Mouse (Mus musculus) lung, postnatal 10 days (tissue): ENCODE results near the gene Ugt1a6a.

Source experiments
- DNase-seq: peaks from one replicate; pipeline ENCODE4 v3.0.0; 2021

Gene Ugt1a6a

GRCm38 (mm10) chr1:88253540-88253939, 118.9 kb downstream of the Ugt1a6a start:
- DNase-seq: no peak

GRCm38 (mm10) chr1:88254793-88255465, 120.3 kb downstream of the Ugt1a6a start:
- DNase-seq: no peak

DNA sequence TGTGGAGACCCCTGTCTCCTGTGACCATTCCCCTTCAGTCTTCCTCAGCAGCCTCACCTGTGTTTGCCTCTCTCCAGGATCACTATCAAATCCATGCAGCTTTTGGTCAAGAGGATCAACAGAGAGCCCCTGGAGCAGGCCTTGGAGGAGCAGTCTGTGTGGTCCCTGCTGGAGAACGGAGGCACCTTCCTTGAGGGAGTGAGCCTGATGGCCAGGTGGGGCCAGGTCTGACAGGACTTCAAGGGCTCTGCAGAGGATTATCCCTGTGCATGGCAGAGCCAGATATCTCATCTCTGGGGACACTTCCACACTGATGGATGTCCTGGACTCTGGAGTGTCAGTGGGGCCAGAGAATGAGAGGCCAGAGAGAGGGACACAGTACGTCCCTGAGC, 120.9 kb downstream of the Ugt1a6a start:
- no peak for DNase-seq

- no peak for DNase-seq
Observed at GRCm38 (mm10) chr1:88255989-88256754, 121.6 kb downstream of the Ugt1a6a start.

GRCm38 (mm10) chr1:88256886-88257663, 122.5 kb downstream of the Ugt1a6a start:
- no peak for DNase-seq

DNA sequence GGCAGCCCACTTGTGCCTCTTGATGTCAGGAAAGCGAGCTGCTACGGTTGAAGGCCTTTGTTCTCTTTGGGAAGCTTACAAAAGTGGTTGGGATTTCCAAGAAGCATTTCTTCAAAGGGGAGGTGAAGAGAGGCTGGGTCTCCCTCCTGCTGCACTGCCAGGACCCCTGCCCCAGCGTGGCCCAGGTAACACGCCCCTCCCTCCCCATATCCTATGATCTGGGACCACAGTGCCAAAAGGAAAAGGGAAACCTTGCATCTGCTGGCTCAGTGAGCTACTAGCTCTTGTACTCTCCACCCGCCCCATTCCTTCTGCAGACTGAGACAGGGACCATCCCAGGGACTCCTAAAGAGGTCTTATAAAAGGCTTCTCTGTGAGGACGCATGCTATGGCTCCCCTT, 123.1 kb downstream of the Ugt1a6a start:
- DNase-seq: no peak

DNA sequence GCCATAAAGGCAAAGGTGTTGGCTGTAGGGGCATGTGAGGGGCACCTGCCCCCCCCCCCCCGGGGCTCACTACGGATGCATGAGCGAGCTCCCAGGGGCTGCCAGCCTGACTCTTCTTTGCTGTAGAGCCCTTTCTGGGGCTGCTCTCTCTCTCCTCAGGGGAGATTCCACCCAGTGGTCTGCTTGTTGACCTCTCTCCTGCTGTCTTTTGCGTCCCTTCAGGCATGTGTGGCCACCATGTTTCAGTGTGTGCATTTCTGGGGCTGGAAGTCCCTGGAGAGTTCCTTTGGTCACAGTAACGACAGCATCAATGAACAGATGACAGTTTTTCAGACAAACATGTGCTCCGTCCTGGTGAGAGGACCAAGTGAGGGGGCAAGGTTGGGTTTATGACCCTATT, 123.8 kb downstream of the Ugt1a6a start:
- no peak for DNase-seq

DNA sequence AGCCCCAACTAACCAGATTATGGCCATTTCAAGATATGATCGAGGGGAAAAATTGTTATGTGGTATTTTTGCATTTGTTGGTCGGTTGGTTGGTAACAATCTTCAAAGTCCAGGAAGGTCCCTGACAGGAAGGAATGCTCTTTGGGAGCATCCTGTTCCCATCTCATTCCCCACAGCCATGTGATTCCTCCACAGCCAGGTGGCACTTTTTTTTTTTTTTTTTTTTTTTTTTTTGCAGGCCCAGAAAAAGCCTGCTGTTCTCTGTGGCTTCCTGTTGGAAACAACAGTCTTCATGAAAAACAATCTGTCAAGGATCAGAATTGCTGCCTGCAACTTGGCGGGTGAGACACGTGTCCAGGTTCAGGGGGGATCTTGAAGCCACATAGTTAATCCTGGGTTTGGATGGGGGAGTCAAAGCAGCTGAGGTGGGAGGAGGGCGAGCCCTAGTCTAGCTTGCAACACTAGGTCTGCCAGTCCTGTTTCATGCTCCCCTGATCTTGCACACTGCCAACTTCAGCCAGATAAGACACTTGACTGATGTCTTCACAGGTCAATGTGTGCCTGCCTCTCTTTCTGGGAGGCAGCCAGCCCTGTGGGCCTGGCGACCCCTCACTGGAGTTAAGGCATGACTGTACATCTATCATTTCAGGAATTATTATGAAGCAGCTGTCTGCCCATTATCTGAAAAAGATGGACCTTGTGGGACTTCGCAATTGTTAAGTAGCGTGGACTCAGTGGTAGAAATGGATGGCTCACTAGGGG, 124.5 kb downstream of the Ugt1a6a start:
- DNase-seq: peak; percentile 25

DNA sequence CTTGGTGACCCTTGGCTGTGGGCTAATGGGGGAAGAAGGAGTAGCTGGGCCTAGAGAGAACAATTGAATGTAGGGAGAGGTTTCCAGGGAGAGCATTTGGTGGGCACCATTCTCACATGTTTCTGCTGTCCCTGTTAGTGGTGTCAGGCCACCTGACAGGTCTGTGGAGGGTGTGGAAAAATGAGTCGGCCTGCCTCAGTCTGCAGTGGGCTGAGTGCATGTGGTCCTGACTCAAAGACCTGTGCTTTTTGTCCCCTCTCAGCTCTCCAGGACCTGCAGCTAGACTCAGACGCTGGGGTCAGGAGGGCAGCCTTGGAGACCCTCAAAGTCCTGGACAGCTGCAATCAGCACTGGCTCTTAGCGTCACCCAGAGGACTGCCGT, 125.0 kb downstream of the Ugt1a6a start:
- DNase-seq: peak; percentile 24

- DNase-seq: peak; percentile 63
Observed at GRCm38 (mm10) chr1:88260114-88260513, 125.5 kb downstream of the Ugt1a6a start.

DNA sequence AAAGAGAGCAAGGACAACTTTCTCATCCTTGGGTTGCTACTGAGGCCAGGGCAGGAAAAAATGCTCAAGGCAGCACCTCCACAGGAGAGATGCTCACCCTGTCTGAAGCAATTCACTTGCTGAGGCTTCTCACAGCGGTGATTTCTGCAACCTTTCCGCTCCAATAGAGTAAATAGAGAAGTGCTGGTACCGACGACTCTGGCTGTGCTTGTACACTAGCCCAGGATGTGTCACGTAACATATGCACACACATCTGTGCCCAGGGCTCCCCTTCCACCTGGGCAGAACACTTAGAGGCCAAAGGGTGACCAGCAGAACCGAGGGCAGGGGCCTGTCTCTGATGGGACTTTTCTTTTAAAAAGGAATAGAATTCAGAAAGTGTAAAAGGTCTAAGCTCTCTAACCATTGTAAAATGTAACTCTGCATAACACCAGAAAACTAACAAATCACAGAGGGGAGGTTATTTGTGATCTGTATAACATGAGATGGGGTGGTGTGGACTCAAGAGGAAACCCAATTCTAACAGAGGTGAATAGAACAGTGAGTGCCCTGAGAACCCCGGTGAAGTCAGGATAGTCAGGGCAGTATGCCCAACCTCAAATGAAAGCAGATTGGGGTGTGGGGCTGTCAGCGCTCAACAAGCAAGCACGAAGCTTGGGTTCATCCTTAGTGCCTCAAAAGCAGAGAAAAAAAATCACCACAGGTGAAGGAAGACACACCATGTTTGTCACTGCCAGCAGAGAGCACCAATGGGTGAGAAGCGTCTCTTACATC, 126.2 kb downstream of the Ugt1a6a start:
- no peak for DNase-seq

GRCm38 (mm10) chr1:88261706-88262105, 127.1 kb downstream of the Ugt1a6a start:
- DNase-seq: peak; percentile 21

DNA sequence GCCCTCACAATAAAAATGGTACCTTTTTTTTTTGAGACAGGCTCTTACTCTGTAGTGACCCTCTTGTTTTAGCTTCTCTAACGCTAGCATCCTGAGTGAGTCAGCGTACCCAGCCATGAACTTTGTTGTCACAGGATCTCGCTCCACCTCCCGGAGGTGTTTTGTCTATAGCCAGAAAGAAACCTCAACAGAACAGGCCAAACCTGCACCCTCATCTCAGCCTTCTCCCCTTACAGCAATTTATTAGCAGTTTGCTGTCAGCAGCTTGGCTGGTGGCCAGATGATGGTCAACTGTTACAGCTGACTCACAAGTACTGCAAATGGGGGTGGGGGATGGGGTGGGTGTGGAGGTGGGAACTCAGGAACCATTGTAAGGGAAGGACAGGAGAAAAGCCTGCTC, 127.6 kb downstream of the Ugt1a6a start:
- DNase-seq: peak; percentile 68

DNA sequence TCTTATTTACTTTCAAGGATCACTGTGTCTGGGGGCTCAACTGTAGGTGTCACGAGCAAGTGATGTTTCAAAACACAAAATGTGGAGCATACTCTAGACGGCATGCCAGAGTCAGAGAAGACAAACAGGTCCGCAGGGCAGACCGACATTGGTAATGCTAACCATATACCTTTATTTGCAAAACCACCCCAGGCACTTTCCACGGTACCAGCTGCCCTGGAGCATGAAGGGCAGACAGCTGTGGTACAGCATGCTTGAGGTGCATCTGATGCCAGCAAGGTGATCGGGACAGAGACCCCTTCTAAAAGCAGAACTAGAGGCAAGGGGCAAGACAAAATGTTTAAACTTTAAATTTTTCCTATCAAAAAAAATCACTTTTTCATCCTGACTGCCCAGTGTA, 128.4 kb downstream of the Ugt1a6a start:
- DNase-seq: peak; percentile 22

- no peak for DNase-seq
Observed at GRCm38 (mm10) chr1:88263778-88264177, 129.2 kb downstream of the Ugt1a6a start.

- DNase-seq: no peak
Observed at GRCm38 (mm10) chr1:88264237-88264868, 129.7 kb downstream of the Ugt1a6a start.

DNA sequence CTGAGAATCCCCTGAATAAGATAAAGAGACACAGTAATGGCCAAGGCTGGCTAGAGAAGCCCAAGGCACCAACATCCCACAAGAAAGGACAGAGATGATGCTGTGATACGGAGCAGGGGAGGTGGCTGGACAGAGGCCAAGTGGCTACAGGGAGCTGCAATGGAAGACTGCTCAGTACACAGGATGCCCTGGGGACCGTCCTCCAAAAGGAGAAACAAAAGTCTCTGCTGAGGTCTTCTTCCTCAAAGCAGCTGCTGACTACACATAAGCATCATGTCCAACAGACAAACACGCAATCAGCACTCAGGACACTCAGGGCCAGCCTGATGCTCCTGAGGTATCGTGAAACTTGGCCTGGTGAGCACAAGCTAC, 130.2 kb downstream of the Ugt1a6a start:
- DNase-seq: peak; percentile 56

DNA sequence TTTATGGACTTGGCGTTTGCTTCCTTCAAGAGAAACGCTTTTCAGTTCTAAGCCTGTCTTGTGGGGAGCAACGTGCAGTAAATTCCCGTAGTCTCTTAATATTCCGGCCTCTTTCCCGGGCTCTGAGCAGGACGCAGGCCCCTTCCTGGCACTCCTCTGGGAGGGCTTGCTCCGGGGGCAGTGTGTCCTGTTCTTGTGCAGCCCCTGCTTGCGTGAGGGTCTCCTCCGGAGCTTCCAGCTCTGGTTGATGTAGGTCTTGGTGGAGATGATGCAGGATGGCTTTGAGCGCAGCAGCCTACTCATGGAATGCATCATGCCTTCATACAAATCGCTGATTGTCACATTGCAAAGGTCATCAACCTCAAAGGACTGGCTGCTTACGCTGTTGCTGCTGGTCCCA, 131.5 kb downstream of the Ugt1a6a start:
- DNase-seq: no peak

DNA sequence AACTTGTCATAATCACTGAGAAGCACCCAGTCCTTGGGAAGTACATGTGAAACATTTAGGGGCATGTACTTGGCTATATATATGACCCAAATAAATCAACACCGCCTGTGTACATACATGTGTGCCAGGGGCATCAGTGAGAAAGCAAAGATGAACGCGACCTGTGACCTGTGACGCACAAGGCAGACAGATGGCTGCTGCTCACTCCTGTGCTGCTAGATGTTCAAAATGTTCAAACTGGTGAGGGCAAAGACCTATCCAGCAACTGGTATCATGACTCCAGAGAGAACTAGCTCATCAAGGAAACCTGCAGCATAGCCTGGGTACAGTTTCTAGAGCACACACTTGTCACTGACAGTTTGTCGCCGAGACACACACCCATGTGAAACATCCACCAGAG, 132.9 kb downstream of the Ugt1a6a start:
- no peak for DNase-seq

- no peak for DNase-seq
Observed at GRCm38 (mm10) chr1:88268070-88268469, 133.5 kb downstream of the Ugt1a6a start.
